35 mouse cellular contexts compared by ENCODE assay signal in genomic region chr2:79704773-79705172, GRCm38 (mm10). TPM values are rescaled to one million over a fixed set of nuclear protein-coding genes. Genes with fewer than 3 reads are reported as not detected.
"Had no signal": no experiment of that assay in that cellular context is flagged by ENCODE, and none has a peak within 500 bp of the region (broad histone marks: within the 10 kb centered on the region; RNA-seq: fewer than 3 reads in every experiment).

No protein-coding gene starts in this region.

- H3K9me3 ChIP-seq: heart, embryonic 10.5 days; heart, embryonic 12.5 days; hindbrain, embryonic 10.5 days; hindbrain, embryonic 12.5 days; limb, embryonic 13.5 days; limb, embryonic 15.5 days; liver, embryonic 12.5 days had no signal

- H3K4me2 ChIP-seq: heart, embryonic 12.5 days; hindbrain, embryonic 12.5 days; hindbrain, embryonic 14.5 days; limb, embryonic 13.5 days; limb, embryonic 15.5 days; liver, embryonic 12.5 days had no signal

- H3K27ac ChIP-seq: gastrocnemius, adult 2 months; heart, adult 2 months; heart, embryonic 10.5 days; hindbrain, embryonic 10.5 days; hindbrain, embryonic 12.5 days; hindbrain, embryonic 14.5 days; limb, embryonic 13.5 days; limb, embryonic 15.5 days; liver, embryonic 12.5 days had no signal

- H3K9ac ChIP-seq: heart, embryonic 12.5 days; hindbrain, embryonic 12.5 days; hindbrain, embryonic 14.5 days; limb, embryonic 13.5 days; limb, embryonic 15.5 days; liver, embryonic 12.5 days had no signal

- ATAC-seq: forebrain, embryonic 16.5 days; hindbrain, embryonic 16.5 days; inflammation-experienced regulatory T-cells, adult 6 months; liver, embryonic 12.5 days had no signal

- H3K27me3 ChIP-seq: heart, embryonic 12.5 days; hindbrain, embryonic 12.5 days; limb, embryonic 13.5 days; limb, embryonic 15.5 days; liver, embryonic 12.5 days had no signal

- DNase-seq: gastrocnemius, adult 2 months; gastrocnemius, postnatal 14 days; gastrocnemius, postnatal 36 days; heart, adult 11 months; heart, adult 2 months; heart, postnatal 10 days; heart, postnatal 4 days; kidney, adult 18-20 months; kidney, adult 8-10 months; kidney, postnatal 10 days; kidney, postnatal 25 days; kidney, postnatal 4 days; layer of hippocampus, adult 9-11 months; layer of hippocampus, postnatal 36 days; left cerebral cortex, postnatal 4 days had no signal

- H3K4me3 ChIP-seq: gastrocnemius, adult 2 months; heart, adult 2 months; heart, embryonic 10.5 days; heart, embryonic 12.5 days; hindbrain, embryonic 10.5 days; hindbrain, embryonic 12.5 days; limb, embryonic 13.5 days; limb, embryonic 15.5 days; liver, embryonic 12.5 days had no signal

- H3K4me1 ChIP-seq: heart, embryonic 10.5 days; hindbrain, embryonic 10.5 days; hindbrain, embryonic 12.5 days; limb, embryonic 13.5 days; limb, embryonic 15.5 days; liver, embryonic 12.5 days had no signal

- H3K36me3 ChIP-seq: heart, embryonic 10.5 days; heart, embryonic 12.5 days; hindbrain, embryonic 10.5 days; hindbrain, embryonic 12.5 days; limb, embryonic 13.5 days; limb, embryonic 15.5 days; liver, embryonic 12.5 days had no signal

RNA-seq across cellular contexts. Expression of gene Ppp1r1c, which starts 2.8 kb away (rescaled TPM):
- total RNA-seq: gastrocnemius, postnatal 14 days; gastrocnemius, postnatal 36 days; heart, postnatal 4 days; layer of hippocampus, adult 8-10 months; layer of hippocampus, postnatal 36 days; left cerebral cortex, postnatal 25 days; left cerebral cortex, postnatal 4 days; liver, adult 2 months had no signal
- polyA plus RNA-seq: forebrain, embryonic 16.5 days; gonadal fat pad, adult 2 months; heart, adult 2 months; heart, embryonic 10.5 days; heart, embryonic 14.5 days; heart, embryonic 16.5 days; kidney, embryonic 14.5 days; kidney, embryonic 16.5 days; limb, embryonic 11.5 days; liver, adult 2 months; liver, embryonic 12.5 days had no signal
